Mouse (Mus musculus): ENCODE data around the gene Arhgap21. TPM values are rescaled to one million over a fixed set of nuclear protein-coding genes. Genes with fewer than 3 reads are reported as not detected.

Gene Arhgap21
- polyA plus RNA-seq, 1 experiment, result 82.7 TPM

DNA sequence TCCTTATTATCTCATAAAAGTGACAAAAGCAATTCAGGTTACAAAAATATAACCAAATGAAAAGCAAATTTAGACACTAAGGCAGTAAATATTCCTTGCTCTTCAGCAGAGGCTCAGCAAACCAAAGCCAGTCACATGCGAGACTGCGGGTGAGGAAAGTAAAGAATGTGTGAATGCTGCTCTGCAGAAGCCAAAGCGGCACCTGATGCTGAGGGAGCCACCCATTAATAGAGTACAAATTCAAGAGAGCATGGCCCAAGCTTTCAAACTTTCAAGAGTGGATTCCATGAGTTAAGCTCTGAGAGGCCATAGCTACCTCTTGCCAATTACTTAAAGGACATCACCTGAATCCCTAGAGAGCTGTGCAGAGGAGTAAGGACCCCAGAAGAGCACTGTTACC lies 61.4 kb downstream of the Arhgap21 start:
- TF ChIP-seq CTCF (IDR thresholded peaks at IDR 0.05; ENCODE audit: borderline replicate concordance, insufficient read depth, low read length) (no peak), POLR2A (IDR thresholded peaks at IDR 0.05; ENCODE audit: low read depth, low read length) (no peak)
- peaks cover 13% of the 10 kb centered on the region for H3K4me1 ChIP-seq (ENCODE audit: control insufficient read depth, insufficient read depth, low read length)
- no peak overlapping the region for H3K27ac ChIP-seq (ENCODE audit: insufficient read depth, low read length)
- H3K4me3 ChIP-seq (ENCODE audit: insufficient read depth, low read length), result no peak overlapping the region

DNA sequence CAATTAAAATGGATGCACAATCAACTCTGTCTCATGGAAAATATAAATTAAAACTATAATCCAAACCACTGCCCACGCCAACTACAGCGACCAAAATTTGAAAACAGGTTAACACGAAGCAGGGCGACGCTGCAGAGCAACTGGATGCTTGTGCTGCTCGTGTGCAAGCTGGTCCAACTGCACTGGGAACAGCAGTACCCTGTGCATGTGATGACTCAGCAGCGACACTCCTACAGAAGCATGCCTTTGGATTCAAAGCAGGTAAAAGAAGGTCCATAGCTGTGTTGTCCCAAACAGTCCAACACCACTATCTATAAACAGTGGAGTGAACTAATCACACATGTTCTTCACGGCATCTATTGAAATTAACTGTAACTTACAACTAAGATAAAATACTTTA lies 63.3 kb downstream of the Arhgap21 start:
- Histone ChIP-seq H3K27ac (ENCODE audit: insufficient read depth, low read length) (no peak overlapping the region), H3K4me3 (ENCODE audit: insufficient read depth, low read length) (no peak overlapping the region), H3K4me1 (ENCODE audit: control insufficient read depth, insufficient read depth, low read length) (peaks cover 13% of the 10 kb centered on the region)
- TF ChIP-seq POLR2A (IDR thresholded peaks at IDR 0.05; ENCODE audit: low read depth, low read length) (no peak), CTCF (IDR thresholded peaks at IDR 0.05; ENCODE audit: borderline replicate concordance, insufficient read depth, low read length) (no peak)

DNA sequence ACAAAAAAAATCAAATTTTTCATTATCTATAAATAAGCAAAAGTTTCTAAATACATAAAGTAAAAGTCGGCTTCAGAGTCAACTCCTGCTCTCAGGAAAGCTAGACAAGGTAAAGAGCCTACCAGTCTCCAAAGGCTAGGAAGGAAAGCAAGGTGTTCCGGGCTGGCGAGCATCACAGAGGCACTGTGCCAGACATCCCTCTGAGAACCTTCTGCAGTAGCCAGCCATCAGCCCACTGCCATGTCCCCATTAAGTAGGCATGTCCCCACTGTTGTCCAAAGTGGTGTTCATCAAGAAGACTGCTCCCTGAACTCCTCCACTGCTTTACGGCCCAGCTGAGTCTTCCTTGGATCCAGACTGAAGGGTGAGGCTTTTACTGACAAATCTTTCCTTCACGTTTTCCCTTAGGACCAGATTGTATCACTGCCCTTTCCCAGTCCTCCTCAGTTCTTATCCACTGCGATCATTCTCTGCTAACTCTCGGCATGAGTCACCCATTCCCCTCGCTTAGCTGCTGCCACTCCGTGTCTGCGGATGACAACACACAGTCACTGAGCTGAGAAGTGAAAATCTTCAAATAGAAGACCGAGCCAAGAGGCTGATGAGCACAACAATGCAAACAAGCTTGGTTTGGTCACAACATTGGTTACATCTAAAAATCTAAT lies 65.6 kb downstream of the Arhgap21 start:
- TF ChIP-seq POLR2A (IDR thresholded peaks at IDR 0.05; ENCODE audit: low read depth, low read length) (no peak), CTCF (IDR thresholded peaks at IDR 0.05; ENCODE audit: borderline replicate concordance, insufficient read depth, low read length) (no peak)
- H3K4me1 ChIP-seq (ENCODE audit: control insufficient read depth, insufficient read depth, low read length), result peaks cover 6% of the 10 kb centered on the region; the same call in 1 of the 2 replicates
- no peak overlapping the region for H3K4me3 ChIP-seq (ENCODE audit: insufficient read depth, low read length)
- no peak overlapping the region for H3K27ac ChIP-seq (ENCODE audit: insufficient read depth, low read length)

DNA sequence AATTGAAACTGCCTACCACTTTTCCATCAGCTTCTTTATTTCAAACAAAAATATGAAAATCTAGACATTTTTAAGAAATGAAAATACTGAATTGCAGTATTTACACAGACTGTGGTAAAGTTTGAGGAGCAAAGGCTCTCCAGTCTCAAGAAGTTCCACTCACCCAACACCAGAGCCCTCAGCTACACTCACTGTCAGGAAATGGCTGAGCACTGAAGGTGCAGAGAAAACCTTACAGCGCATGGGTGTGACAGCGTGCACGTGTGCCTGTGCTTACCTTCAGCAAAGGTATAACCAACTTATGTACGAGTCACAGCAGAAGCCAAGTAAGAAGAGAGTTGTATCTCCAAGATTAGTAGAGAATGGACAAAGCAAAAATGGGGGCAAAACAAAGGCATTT lies 66.8 kb downstream of the Arhgap21 start:
- no peak for TF ChIP-seq POLR2A (IDR thresholded peaks at IDR 0.05; ENCODE audit: low read depth, low read length)
- TF ChIP-seq CTCF (IDR thresholded peaks at IDR 0.05; ENCODE audit: borderline replicate concordance, insufficient read depth, low read length), result no peak
- H3K4me3 ChIP-seq (ENCODE audit: insufficient read depth, low read length), result no peak overlapping the region
- no peak overlapping the region for H3K27ac ChIP-seq (ENCODE audit: insufficient read depth, low read length)
- 0 out of 2 replicates have a peak, but pooled peaks cover 4% of the 10 kb centered on the region for H3K4me1 ChIP-seq (ENCODE audit: control insufficient read depth, insufficient read depth, low read length)

DNA sequence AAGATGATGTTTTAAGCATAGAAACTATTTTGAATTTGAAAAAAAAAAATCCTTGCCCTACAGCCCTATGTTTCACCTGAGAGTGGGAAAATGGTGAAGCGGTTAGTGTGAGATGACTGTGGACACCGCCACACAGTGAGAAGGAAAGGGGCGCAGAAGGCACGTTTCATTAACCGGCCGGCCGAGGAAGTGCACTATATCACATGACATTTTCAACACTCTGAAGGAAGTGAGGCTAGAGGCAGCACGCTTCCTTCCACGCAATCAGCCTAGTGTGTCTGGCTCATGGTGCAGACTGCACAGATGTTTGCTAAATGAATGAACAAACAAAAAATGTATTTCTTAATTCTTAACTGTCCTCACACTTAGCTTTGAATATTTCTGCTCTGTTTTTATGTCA lies 69.4 kb downstream of the Arhgap21 start:
- Histone ChIP-seq H3K27ac (ENCODE audit: insufficient read depth, low read length) (no peak overlapping the region), H3K4me1 (ENCODE audit: control insufficient read depth, insufficient read depth, low read length) (0 out of 2 replicates have a peak, but pooled peaks cover 6% of the 10 kb centered on the region), H3K4me3 (ENCODE audit: insufficient read depth, low read length) (no peak overlapping the region)
- TF ChIP-seq POLR2A (IDR thresholded peaks at IDR 0.05; ENCODE audit: low read depth, low read length), result no peak
- no peak for TF ChIP-seq CTCF (IDR thresholded peaks at IDR 0.05; ENCODE audit: borderline replicate concordance, insufficient read depth, low read length)

DNA sequence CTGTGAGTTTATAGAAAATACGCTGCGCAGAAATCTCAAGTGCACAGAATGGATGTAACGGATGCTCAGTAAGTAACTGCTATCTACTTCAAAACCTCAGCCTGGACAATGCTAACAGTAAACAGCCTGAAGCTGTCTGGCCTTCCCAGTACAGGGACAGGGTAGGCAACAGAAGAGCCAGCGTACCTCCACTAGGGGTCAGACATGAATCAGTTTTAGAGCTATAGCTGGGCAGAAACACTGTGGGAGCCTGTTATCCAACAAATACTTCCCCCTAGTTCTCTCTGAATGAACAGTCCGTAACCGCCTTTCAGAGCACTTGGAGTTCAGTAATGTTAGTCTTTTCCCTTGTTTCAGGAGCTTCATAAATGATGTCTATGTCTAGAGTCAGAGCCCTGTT lies 70.0 kb downstream of the Arhgap21 start:
- no peak overlapping the region for H3K27ac ChIP-seq (ENCODE audit: insufficient read depth, low read length)
- TF ChIP-seq CTCF (IDR thresholded peaks at IDR 0.05; ENCODE audit: borderline replicate concordance, insufficient read depth, low read length) (peak; percentile 65; the same call in 1 of the 2 replicates), POLR2A (IDR thresholded peaks at IDR 0.05; ENCODE audit: low read depth, low read length) (no peak)

DNA sequence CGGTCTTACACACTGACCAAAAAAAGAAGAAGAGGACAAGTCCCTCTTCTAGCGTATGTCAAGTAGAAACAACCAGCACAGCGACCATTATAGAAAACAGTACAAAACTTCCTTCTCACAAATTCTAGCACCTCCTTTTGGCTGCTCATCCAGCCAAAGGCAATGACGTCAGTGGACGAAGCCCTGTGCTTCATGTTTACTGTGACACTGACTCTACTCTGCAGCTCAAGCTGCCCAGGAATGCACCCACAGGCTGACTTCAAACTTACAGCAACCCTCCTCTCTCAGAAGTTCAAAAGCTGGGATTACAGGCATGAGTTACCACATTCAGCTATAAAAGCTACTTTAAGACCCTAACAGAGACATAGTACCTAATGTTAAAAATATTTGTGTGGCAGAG lies 72.2 kb downstream of the Arhgap21 start:
- H3K27ac ChIP-seq (ENCODE audit: insufficient read depth, low read length), result no peak overlapping the region
- TF ChIP-seq POLR2A (IDR thresholded peaks at IDR 0.05; ENCODE audit: low read depth, low read length), result no peak
- no peak for TF ChIP-seq CTCF (IDR thresholded peaks at IDR 0.05; ENCODE audit: borderline replicate concordance, insufficient read depth, low read length)

More for the DNA sequence above, 70.0 kb downstream of the Arhgap21 start:
- no peak overlapping the region for H3K4me3 ChIP-seq (ENCODE audit: insufficient read depth, low read length)
- 0 out of 2 replicates have a peak, but pooled peaks cover 9% of the 10 kb centered on the region for H3K4me1 ChIP-seq (ENCODE audit: control insufficient read depth, insufficient read depth, low read length)

DNA sequence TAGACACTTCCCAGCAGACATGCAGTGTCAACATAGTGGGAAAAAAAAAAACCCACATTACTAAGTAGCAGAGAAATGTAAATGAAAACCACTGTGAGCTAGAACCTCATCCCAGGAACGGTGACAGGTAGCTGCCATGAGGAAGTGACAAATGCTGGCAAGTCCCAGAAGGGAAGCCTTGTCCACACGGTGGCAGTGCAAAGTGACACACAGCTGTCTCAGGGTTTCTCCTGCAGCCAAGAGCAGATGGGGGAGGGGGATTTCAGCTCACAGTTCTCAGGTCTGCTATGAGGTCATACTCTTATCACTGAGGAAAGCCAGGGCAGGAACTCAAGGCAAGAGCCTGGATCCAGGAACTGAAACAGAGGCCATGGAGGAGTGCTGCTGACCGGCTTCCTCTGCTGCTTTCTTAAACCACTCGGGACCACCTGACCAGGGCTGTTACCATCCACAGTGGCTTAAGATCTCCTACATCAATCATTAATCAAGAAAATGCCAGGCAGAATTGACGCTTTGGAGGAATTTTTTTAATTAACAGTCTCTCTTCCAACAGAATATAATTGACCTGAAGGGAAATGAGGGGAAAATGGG lies 74.5 kb downstream of the Arhgap21 start:
- no peak overlapping the region for H3K4me3 ChIP-seq (ENCODE audit: insufficient read depth, low read length)
- no peak overlapping the region for H3K27ac ChIP-seq (ENCODE audit: insufficient read depth, low read length)
- H3K4me1 ChIP-seq (ENCODE audit: control insufficient read depth, insufficient read depth, low read length), result 0 out of 2 replicates have a peak, but pooled peaks cover 5% of the 10 kb centered on the region
- no peak for TF ChIP-seq POLR2A (IDR thresholded peaks at IDR 0.05; ENCODE audit: low read depth, low read length)
- TF ChIP-seq CTCF (IDR thresholded peaks at IDR 0.05; ENCODE audit: borderline replicate concordance, insufficient read depth, low read length), result peak; percentile 47; the same call in 1 of the 2 replicates

More for the DNA sequence above, 72.2 kb downstream of the Arhgap21 start:
- Histone ChIP-seq H3K4me1 (ENCODE audit: control insufficient read depth, insufficient read depth, low read length) (0 out of 2 replicates have a peak, but pooled peaks cover 5% of the 10 kb centered on the region), H3K4me3 (ENCODE audit: insufficient read depth, low read length) (no peak overlapping the region)

DNA sequence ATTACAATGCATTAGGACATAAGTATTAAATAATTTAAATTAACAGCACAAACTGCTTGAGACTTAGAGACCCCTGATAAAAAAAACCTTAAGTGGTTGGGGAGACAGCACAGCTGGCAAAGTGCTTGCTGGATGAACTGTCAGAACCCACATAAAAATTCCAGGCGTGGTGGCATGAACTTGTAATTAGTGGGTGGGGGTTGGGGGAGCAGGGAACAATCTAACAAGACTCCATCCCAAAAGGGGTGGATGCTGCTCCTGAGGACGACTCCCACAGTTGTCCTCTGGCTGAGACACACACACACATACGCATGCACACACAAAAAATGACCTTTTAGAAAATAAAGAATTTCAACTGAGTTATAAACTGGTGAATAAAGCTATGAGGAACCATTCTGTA lies 79.9 kb downstream of the Arhgap21 start:
- H3K4me3 ChIP-seq (ENCODE audit: insufficient read depth, low read length), result no peak overlapping the region
- no peaks in the 10 kb centered on the region for H3K4me1 ChIP-seq (ENCODE audit: control insufficient read depth, insufficient read depth, low read length)
- no peak overlapping the region for H3K27ac ChIP-seq (ENCODE audit: insufficient read depth, low read length)
- TF ChIP-seq POLR2A (IDR thresholded peaks at IDR 0.05; ENCODE audit: low read depth, low read length), result no peak
- no peak for TF ChIP-seq CTCF (IDR thresholded peaks at IDR 0.05; ENCODE audit: borderline replicate concordance, insufficient read depth, low read length)

DNA sequence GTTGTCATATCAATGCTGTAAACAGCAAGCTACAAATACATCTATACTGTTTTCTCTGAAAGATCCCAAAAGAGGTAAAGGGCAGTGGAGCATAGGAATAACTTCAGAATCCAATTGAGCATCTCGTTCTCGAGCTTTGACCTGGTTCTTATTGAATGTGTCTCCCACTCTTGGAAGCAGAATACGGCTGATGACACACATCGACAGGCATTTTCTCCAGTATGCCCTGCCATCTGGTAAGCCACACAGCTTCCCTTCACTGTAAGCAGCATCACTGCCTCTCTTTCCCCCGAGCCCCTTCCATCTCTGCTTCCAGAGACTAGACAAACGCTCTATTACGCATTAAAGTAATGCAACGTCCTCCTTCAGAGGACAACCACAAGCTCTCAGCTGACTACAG lies 85.4 kb downstream of the Arhgap21 start:
- TF ChIP-seq CTCF (IDR thresholded peaks at IDR 0.05; ENCODE audit: borderline replicate concordance, insufficient read depth, low read length), result no peak
- no peak for TF ChIP-seq POLR2A (IDR thresholded peaks at IDR 0.05; ENCODE audit: low read depth, low read length)
- Histone ChIP-seq H3K27ac (ENCODE audit: insufficient read depth, low read length) (no peak overlapping the region), H3K4me3 (ENCODE audit: insufficient read depth, low read length) (no peak overlapping the region), H3K4me1 (ENCODE audit: control insufficient read depth, insufficient read depth, low read length) (no peaks in the 10 kb centered on the region)

Data from embryonic fibroblast, embryonic 13.5 days (primary cell).